Mouse (Mus musculus) neural tube, embryonic 10.5 days (tissue): ENCODE data around the gene Nptx2.

Experiments
- DNase-seq: peaks from one replicate; pipeline ENCODE4 v3.0.0-alpha.2; 2017; ENCODE audit warnings: low spot score; ENCODE audit errors: extremely low spot score

Nptx2 gene

DNA sequence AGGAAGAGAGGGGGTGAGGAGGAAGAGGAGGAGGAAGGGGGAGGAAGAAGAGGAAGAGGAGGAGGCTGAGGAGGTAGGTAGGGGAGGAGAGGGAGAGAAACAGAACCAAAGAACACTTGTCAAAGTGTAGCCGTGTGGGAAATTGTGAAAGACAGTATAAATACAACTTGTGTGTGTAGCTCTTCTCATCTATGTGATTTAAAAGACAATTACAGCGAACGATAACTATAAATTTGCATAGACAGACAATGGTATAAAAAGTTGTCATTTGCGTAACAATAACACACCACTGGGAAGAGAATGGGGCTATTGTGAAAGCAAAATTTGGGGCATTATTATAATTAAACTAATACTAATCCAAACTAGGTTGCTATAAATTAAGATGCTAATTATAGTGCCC is 20.0 kb downstream of the Nptx2 start:
- no peak for DNase-seq

DNA sequence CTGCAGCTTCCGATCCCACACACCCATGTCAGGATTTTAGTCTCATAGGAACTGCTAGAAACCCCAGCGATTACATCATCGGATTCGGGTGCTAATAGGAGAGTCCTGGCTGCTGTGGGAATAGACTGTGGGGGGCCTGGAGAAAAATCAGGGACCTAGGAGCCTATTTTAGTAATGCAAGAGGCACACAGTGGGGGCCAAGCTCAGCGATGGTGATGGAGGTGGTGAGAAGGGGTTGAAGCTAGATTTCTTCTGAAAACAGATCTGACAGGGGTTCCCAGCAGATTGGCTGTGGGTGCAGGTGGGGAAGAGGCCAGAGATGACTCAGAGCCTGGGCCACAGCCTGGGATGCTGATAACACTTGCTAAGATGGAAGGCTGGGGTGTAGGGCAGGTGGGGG is 39.4 kb downstream of the Nptx2 start:
- no peak for DNase-seq

DNA sequence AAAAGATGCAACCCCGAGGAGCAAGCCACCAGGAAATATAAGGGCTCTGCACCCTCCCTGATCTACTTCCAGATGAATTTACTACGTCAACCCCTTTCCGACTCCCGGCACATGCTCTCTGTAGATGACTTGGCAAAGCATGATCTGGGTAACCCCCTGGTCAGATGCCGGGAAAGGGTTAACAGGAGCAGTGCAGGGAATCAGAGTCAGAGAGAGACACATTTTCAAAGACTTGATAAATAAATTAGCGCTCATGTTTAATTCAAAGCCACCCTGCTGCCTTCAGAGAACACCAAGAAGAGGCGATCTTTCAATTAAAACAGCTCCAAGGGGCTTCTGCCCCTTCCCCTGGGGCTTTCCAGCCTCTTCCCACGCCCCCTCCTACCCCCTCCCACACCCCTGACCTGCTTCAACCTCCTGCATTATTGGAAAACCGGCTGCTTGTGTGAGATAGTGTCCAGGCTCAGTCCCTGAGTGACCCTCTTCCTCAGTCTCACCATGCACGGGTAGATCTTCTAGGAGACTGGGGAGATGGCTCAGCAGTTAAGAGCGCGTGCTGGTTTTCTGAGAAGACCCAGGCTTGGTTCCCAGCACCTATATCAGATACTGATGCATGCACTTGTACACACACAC is 45.7 kb downstream of the Nptx2 start:
- DNase-seq: peak; percentile 14

DNA sequence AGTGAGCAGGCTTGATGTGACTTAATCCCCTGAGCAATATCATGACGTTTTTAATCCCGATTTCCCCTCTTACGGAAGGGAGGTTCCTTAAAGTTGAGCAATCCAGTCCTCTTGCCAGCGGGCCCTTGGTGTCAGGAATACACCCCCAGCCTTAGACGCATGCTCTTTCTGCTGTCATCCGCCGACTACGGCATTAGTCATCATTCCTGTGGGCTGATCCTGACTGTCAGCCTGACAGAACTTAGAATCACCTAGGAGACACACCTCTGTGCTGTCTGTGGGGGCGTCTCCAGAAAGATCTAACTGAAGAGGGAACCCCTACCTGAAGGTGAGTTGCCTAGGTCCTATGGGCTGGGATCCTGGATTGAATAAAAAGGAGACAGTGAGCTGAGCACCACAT is 49.1 kb downstream of the Nptx2 start:
- DNase-seq: no peak
